Mouse (Mus musculus): ENCODE data around the gene Trim15.
"Not testable (repeated sequence)": the region's sequence is repeated elsewhere in the genome, so short reads cannot be mapped to it uniquely, and the experiment has no call there.

Trim15 gene

DNA sequence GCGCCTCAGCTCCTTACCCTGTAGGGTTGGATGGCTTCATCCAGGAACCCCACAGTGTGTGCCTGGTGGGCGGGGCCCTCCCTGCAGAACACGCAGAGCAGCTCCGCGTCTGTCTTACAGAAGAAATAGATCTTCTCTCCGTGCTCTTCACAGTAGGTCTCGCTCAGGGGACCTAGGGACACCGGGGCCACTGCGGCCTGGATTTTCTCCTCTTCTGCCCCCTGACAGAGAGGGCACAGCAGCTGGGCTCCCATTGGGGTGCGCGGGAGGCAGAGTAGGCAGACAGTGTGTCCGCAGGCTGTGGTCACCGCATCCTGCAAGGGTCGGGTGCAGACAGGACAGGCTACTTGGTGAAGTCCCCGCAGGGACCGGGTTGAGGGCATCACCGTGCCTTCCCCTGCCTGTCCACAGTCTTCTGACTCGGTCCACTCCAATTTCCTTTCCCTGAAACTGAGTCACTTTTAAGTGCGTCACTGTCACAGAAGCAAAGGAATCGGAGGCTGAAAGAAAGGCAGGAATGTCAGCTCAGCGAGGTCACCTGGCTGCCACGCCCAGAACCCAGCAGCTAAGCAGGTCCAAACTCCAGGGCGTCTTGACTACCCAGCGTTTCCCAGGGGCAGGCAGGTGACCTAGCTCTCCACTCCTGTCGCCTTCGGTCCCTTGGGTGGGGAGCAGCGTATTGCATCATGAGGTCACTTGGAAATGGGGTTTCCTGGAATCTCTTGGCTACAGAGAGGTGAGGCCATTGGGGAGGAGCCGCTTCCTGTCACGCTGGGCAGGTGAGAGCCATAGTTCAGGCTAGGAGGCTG lies at the start of gene Trim15:
TSS of gene Trim15 (minus strand) at position 492 of the 809 bp plus-strand sequence.
- in situ Hi-C loops (cut with MseI, MboI): no loop called here

DNA sequence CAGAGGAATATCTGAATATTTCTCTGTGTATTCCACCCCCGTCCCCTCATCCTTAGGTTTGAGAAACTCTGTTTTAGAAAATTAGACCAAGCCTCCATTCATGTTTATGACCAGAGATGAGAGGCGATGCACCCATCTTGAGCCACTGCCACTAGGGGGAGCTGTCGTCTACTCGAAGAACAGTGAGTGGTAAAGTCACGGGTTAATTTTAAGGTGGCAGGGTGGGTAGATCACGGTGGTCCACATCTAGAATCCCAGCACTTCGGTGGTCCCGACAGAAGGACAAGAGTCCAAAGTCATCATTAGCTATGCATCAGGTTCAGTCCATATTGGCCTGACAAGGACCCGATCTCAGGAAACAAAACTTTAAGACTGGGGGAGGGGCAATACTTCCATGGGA lies 48.1 kb upstream of the Trim15 start:
- in situ Hi-C loops (cut with MseI, MboI): loop anchor here (5.0 to 25.0 kb wide), 2 partner anchors 82 to 297 kb away; partner anchors contain the start of genes Olfr94 (in 2 of the 2), Olfr95 (in 2 of the 2) and Olfr96 (in 2 of the 2)

DNA sequence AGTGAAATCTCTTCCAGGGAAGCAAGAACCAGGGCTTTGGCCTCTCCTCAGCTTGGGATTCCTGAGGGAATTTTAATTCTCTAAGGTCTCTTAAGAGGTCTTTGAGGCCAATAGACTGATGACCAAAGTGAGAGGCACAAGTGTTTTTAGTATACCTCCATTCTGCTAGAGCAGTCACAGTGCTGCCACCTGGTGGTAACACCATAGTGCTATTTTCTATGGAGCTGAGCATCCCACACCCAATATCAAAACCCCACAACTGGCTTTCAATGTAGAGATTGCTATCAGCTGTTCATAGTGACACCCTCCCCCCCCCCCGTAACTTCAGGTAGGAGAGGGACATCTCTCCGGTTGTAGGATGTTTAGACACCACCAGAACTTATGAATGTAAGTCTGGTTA lies 47.1 kb upstream of the Trim15 start:
- in situ Hi-C loops (cut with MseI, MboI): loop anchor here (25.0 kb wide), 1 partner anchor 298 kb away; the partner anchor contains the start of genes Olfr94 (in 2 of the 2), Olfr95 (in 2 of the 2) and Olfr96 (in 2 of the 2)

DNA sequence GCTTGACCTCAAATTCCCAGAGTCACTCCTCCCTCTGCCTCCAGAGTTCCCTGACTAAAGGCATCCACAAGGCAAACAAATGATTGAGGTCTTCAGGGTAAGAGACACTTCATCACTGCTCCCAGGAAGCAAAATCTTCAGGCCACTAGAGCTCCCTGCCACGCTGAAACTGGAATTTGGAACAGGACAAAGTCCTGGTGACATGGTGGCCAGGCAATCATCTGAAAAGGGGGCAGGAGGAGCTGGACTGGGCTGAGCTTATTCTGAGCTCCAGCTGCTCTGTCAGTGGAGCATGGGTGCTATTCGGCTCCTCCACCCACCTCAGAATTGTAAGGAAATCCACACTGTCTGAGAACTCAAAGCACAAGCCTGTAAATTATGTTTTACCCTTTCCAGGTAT lies 45.0 kb upstream of the Trim15 start:
- in situ Hi-C loops (cut with MseI, MboI): loop anchor here (25.0 kb wide), 1 partner anchor 300 kb away; the partner anchor contains the start of genes Olfr94 (in 2 of the 2), Olfr95 (in 2 of the 2) and Olfr96 (in 2 of the 2)

DNA sequence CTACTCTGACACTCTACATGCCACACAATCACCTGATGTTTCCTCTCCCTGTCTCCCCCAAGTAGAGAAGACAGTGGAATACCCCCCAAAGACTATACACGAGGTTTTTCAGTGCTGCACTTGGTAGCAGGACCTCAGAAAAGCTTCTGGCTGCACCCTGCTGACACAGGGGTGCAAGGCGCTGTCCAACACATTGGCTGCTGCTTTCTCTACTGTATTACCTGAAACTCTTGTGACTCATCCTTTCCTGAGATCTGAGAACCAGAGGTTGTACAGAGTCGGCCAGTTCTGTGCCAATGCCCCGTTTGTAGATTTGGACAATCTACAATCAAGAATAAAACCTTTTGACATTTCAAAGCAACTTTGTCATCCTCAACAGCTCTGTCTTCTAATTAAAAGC lies 42.8 kb upstream of the Trim15 start:
- in situ Hi-C loops (cut with MseI, MboI): loop anchor here (25.0 kb wide), 1 partner anchor 302 kb away; the partner anchor contains the start of genes Olfr94 (in 2 of the 2), Olfr95 (in 2 of the 2) and Olfr96 (in 2 of the 2)

DNA sequence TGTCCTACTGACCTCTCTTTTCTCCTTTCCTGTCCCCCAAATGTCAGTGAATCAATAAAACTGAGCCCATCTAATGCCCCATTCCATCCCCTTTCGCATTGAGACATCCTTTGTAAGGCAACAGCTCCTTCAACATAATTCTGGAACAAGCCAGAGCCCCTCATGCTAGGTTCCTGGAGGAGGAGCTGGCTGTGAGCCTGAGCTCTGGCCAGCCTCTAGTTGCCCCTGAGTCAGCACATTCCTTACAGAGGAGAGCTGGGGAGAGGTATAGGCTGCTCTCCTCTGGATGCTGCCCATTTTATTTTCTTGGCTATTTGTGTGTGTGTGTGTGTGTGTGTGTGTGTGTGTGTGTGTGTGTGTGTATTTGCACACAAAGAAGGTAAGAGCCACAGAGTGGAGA lies 41.2 kb upstream of the Trim15 start:
- in situ Hi-C loops (cut with MseI, MboI): loop anchor here (25.0 kb wide), 1 partner anchor 304 kb away; the partner anchor contains the start of genes Olfr94 (in 2 of the 2), Olfr95 (in 2 of the 2) and Olfr96 (in 2 of the 2)

DNA sequence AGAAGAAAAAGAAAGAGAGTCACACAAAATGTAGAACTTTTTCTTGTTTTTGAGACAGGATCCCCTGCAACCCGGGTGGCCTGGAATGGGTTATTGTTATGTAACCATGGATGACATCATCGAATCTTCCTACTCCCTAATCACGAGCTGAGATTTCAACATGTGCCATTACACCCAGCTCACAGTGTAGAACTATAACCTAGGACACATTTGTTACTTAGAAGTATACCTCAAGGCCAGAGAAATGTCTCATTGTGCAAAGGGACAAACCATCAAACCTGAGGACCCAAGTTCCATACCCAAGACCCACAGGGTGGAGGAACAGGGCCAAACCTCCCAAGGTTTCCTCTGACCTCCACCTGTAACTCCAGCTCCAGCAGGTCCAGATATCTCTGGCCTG lies 36.6 kb upstream of the Trim15 start:
- in situ Hi-C loops (cut with MseI, MboI): loop anchor here (25.0 kb wide), 1 partner anchor 309 kb away; the partner anchor contains the start of genes Olfr94 (in 2 of the 2), Olfr95 (in 2 of the 2) and Olfr96 (in 2 of the 2)

DNA sequence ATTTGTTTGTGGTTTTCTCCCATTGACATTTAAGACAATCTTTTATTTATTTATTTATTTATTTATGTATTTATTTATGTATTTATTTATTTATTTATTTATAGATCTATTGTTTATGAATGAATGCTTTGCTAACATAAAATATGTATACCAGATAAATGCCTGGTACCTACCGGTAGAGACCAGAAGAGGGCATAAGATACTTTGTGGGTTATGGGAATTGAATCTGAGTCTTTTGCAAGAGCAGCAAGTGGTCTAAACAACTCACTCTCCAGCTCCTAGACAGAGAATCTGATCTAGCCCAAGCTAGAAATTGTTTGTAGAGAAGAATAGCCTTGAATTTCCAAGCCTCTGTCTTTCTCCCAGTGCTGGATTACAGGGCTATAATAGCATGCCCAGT lies 33.7 kb upstream of the Trim15 start:
- in situ Hi-C loops (cut with MseI, MboI): loop anchor here (25.0 kb wide), 1 partner anchor 312 kb away; the partner anchor contains the start of genes Olfr94 (in 2 of the 2), Olfr95 (in 2 of the 2) and Olfr96 (in 2 of the 2)

DNA sequence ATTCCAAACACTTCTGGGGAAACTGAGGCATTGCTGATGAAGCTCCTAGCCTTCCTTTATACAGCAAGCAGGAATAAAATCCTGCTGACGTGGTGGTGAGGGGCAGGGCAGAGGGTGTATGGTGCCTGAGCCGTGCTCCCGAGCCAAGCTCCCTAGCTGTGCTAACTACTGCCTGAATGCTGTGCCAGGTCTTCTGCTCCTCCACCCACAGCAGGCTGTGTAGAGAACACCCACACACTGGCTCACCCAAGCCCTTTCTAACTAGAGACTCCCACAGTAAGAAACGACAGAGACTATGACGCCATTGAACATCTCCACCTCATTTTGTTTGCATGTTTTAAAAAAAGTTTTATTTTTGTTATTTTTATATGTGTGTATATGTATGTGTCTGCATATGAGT lies 33.0 kb upstream of the Trim15 start:
- in situ Hi-C loops (cut with MseI, MboI): loop anchor here (25.0 kb wide), 1 partner anchor 312 kb away; the partner anchor contains the start of genes Olfr94 (in 2 of the 2), Olfr95 (in 2 of the 2) and Olfr96 (in 2 of the 2)

DNA sequence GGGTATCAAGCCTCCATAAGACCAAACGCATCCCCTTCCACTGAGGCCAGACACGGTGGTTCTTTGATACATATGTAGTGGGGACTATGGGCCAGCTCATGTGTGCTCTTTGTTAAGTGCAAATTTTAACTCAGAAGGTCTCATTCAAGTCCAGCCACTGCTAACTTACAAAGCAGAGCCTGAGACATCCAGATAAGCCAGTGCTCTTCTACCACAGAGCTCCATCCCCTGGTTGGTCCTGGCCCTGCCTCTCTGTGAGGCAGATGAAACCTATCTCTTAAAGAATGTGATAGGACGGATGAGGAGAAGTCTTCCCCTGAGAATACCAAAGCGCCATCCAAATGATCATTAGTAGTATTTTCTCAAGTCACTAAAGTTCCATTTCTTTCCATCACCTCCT lies 32.4 kb upstream of the Trim15 start:
- in situ Hi-C loops (cut with MseI, MboI): no loop called here

DNA sequence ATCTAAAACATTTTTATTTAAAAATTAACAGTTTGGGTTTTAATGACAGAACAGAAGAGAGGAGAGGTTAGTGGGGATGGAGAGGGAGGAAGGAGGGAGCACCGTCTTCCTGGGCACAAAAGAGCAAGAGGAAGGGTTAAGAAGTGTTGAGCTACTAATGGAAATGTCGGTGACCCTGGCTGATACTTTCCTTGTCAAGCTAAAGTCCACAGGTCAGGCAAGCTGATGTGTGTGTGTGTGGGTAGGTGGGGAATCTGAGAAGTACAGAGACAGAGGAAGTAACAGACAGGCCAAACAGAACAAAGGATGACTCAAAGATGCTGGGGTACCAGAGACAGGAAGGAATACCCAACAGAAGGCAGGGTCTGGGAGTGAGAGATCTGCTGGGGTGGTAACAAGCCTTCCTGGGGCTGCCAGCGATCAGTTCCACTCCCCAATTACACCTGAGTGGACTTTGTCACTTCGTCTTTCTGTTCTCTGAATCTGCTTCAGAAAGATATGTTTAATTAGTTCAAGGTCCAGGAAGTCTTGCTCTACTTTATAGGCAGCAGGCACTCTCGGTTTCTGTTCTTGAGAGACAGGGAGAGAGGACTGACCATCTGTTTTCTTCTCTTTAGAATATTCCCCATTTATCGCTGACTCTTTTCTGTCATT lies 30.7 kb upstream of the Trim15 start, which contains the start of gene Trim31:
TSS of gene Trim31 (plus strand) at position 567 of the 654 bp plus-strand sequence.
- in situ Hi-C loops (cut with MseI, MboI): no loop called here

DNA sequence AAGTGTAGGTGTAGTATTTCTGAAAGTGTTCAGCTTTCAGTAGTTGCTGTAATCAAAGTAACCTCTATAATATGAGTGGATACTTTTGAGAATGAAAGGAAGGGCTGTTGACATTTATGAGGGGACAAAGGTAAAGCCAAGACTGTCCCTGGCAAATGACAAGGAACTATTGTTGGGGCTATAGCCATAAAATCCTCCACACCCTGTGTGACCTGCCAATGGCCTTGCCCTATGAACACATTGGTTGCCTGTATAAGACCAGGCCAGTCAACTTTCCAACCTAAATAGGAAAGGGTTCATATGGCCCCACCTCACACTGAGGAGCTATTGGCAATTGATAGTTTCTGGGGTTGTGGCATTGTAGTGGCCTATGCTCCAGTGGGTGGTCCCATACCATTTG lies 30.1 kb upstream of the Trim15 start:
- in situ Hi-C loops (cut with MseI, MboI): no loop called here

DNA sequence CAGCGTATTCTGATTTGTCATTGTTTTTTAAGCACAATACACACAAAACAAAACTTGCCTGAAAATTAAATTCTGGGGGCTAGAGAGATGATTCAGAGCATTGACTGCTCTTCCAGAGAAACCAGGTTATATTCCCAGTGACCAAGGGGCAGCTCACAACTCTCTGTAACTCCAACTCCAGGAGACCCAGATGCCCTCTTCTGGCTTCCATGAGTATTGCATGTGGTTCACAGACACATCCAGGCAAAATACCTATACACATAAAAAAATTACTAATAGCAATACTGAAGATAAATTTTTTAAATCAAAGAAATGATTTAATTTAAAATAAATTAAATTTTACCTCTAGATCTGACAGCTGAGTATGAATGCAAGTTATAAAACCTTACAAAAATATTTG lies 29.6 kb upstream of the Trim15 start:
- in situ Hi-C loops (cut with MseI, MboI): no loop called here

DNA sequence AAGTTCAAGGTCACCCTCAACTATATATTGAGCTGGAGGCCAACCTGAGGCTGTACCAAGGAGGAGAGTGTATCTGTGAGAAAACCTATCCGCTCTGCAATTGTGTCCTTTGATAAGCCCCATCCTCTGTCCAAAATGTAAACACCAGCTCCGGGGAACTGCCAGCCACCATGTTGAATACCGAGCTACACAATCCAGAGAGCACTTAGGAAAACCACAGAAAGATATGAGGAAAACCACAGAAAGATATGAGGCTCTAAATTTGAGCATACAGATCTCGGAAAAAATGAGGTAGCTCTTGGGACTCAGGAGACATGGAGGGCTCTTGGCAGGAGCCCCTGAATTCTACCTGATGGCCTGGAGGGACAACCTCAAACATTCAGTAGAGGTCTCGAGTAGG lies 26.4 kb upstream of the Trim15 start:
- in situ Hi-C loops (cut with MseI, MboI): no loop called here

DNA sequence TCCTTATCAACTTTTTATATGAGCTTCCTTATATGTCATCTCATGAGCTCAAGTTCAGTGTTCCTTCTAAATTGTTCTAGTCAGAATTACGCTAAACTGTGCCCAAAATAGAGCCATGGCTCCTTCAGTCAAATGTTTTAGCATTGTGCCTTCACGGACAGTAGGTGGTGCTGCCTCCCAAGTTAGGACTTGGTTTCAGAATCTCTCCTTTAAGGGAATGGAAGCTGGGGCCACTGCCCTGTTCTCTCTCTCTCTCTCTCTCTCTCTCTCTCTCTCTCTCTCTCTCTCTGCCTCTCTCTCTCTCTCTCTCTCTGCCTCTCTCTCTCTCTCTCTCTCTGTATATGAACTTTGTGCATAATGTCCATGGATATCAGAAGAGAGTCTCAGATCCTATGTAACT lies 25.4 kb upstream of the Trim15 start:
- in situ Hi-C loops (cut with MseI, MboI): no loop called here

DNA sequence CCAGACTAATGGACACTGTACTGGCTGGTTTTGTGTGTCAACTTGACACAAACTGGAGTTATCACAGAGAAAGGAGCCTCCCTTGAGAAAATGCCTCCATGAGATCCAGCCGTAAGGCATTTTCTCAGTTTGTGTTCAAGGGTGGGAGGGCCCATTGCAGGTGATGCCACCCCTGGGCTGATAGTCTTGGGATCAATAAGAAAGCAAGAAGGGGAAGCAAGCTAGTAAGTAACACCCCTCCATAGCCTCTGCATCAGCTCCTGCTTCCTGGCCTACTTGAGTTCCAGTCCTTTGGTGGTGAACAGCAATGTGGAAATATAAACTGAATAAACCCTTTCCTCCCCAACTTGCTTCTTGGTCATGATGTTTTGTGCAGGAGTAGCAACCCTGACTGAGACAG lies 24.5 kb upstream of the Trim15 start:
- in situ Hi-C loops (cut with MseI, MboI): not testable (repeated sequence)

DNA sequence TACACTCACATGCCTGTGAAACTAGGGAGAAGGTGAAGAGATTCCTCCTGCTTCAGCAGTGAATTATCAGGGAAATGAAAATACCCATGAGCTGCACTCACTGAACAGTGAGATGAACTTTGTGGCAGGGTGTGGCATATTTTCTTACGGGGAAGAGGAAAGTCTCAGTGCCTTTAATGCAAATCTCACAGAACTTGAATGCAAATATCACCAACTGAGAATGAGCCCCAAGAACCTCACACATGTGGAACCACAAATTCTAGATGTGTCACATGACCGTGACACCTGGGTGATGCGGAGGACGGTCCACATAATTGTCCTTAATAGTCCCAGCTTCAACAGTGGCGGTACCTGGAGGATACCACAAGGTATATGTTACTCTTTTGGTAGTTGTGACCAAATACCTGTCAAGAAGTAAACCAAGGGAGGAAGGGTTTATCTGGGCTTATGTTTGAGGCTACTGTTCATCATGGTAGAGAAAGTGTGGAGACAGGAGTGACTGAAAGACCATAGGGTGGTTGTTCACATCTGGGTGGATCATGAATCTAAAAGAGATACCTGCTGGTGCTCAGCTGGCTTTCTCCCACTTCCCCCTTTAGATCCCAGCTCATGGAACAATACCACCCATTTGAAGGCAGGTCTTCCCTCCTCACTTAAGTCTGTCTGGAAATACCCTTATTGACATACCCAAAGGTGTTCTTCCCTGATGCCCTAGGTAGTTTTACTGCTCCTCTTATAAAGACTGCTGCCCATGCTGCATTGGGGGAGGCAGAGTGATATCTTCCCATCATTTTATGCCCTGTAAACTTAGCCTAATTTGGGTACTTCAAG lies 23.3 kb upstream of the Trim15 start, which contains the start of gene Trim40:
TSS of gene Trim40 (minus strand) at position 51 of the 831 bp plus-strand sequence.
- in situ Hi-C loops (cut with MseI, MboI): no loop called here

DNA sequence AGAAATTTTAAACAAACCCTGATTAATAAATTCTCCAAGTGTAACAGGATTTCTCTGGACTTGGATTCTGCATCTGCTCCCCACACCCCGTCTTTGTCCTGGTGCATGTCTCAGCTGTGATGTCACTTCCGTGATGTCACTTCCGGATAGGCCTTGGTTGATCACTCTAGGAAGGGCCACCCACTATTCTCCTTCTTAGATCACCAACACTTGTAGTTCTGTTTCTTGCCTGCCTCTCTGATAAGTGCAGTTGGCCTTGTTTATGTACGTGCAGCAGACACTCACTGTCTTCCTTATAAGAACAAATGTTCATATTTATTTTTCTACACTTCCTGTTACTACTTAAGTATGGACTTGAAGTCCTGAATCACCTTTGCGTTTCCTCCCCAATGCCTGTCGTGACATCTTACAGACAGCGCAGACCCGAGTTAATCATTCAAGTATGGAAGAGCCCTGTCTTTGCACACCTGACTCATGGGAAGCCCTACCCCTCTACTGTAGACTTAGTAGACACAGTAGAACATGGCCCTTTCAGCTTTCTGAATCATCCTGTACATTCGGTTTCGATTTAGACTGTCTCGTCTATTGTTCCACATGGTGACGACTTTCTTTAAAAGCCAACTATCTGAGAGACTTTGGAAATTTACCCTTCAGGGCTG lies 18.3 kb upstream of the Trim15 start:
- in situ Hi-C loops (cut with MseI, MboI): no loop called here

DNA sequence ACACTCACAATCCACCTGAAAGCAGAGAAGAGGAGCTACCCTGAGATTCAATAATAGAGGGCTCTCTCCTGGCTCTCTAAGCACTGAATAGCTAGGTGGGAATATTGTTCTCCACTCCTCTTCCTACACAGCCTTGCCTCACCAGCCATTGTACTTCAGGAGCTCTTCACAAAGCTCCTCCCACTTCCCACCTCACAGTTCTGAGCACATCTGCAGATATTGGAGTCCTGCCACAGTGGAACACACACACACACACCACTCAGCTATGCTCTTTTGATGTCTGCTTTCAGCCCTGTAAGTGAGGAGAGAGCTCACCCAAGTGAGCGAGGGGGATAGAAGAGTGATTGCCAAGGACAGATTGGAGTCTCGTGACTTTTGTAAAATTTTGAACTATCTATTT lies 16.3 kb upstream of the Trim15 start:
- in situ Hi-C loops (cut with MseI, MboI): no loop called here

DNA sequence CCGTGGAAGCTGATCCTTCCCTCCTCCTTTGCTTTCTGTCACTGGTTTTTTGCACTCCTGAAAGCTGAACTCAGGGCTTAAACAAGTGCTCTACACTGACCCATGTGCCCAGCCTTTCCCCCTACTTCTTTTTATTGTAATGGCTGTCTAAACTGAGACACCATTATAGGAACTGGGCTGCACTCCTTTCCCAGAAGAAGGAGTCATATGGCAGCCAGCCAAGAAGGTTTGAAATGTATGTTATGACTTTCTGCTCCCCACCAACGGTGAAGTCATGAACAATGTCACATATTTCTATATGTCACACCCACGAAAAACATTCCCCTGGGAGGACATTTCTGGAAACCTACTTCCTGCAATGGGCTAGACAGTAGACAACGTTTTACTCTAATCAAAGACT lies 7.6 kb upstream of the Trim15 start:
- in situ Hi-C loops (cut with MseI, MboI): no loop called here
